Mouse (Mus musculus): ENCODE data around the gene Rmnd5a.

- TF ChIP-seq CTCF (IDR thresholded peaks at IDR 0.05; ENCODE audit: low read depth, low read length) (no peak), POLR2A (IDR thresholded peaks at IDR 0.05; ENCODE audit: borderline replicate concordance, low read depth, low read length) (no peak)
These were observed 80.2 kb downstream of the Rmnd5a start for GRCm38 (mm10) chr6:71360221-71360620.
